Mouse (Mus musculus) hindbrain, embryonic 11.5 days (tissue): ENCODE measurements around the gene Sntg2. TPM values are rescaled to one million over a fixed set of nuclear protein-coding genes. Genes with fewer than 3 reads are reported as not detected.

Experiments
- ATAC-seq: fragments of 200-750 bp; cut with Nextera tagmentation; 2 replicates; pipeline ENCODE4 v1.8.0; 2017; ENCODE audit warnings: mild to moderate bottlenecking, moderate TSS enrichment, moderate library complexity; ENCODE audit not compliant: low FRiP score
- DNase-seq: peaks from one replicate; pipeline ENCODE4 v3.0.0-alpha.2; 2015; ENCODE audit warnings: low spot score
- H3K27ac ChIP-seq: fragments of 300-500 bp; sonication (generic); 2 replicates; pipeline ENCODE4 v1.5.1; 2014; ENCODE audit warnings: mild to moderate bottlenecking, low read depth, low read length
- H3K27me3 ChIP-seq: fragments of 300-500 bp; sonication (generic); 2 replicates; pipeline ENCODE4 v1.6.1; 2014; ENCODE audit warnings: mild to moderate bottlenecking, low read length, moderate library complexity, mixed read lengths; ENCODE audit not compliant: control insufficient read depth, insufficient read depth
- H3K36me3 ChIP-seq: fragments of 300-500 bp; sonication (generic); 2 replicates; pipeline ENCODE4 v1.6.1; 2014; ENCODE audit warnings: mild to moderate bottlenecking, low read length, moderate library complexity, mixed read lengths; ENCODE audit not compliant: control insufficient read depth, insufficient read depth
- H3K4me1 ChIP-seq: fragments of 300-500 bp; sonication (generic); replicated peaks from 2 replicates; pipeline ENCODE4 v1.6.1; 2014; ENCODE audit warnings: low read length, mixed read lengths; ENCODE audit not compliant: control insufficient read depth, insufficient read depth
- H3K4me2 ChIP-seq: fragments of 300-500 bp; sonication (generic); replicated peaks from 2 replicates; pipeline ENCODE4 v1.6.1; 2014; ENCODE audit warnings: mild to moderate bottlenecking, low read depth, low read length
- H3K4me3 ChIP-seq: fragments of 300-500 bp; sonication (generic); 2 replicates; pipeline ENCODE4 v1.5.1; 2014; ENCODE audit warnings: low read depth, low read length
- H3K9ac ChIP-seq: fragments of 300-500 bp; sonication (generic); 2 replicates; pipeline ENCODE4 v1.6.1; 2014; ENCODE audit warnings: low read depth, low read length
- H3K9me3 ChIP-seq: fragments of 300-500 bp; sonication (generic); 2 replicates; pipeline ENCODE4 v1.6.1; 2016; ENCODE audit warnings: low read length; ENCODE audit not compliant: control insufficient read depth
- WGBS: fragments of 180-500 bp; shearing (Covaris S2); extraction: QIAGEN DNeasy Blood & Tissue Kit; methylation state at CpG from one replicate; pipeline ENCODE4 v1.1.7; 2014; 5-methylcytosine and 5-hydroxymethylcytosine counted together
- polyA plus RNA-seq: library from polyadenylated mRNA; unstranded; fragments of >200 nt; fragmentation: Nextera tagmentation; extraction: Ambion mirVana; gene quantifications from 2 replicates; pipeline ENCODE4 v1.2.1, GENCODE M21; 2014

Sntg2 gene
- polyA plus RNA-seq, 1 experiment from 2014 or later = 1.0 TPM

DNA sequence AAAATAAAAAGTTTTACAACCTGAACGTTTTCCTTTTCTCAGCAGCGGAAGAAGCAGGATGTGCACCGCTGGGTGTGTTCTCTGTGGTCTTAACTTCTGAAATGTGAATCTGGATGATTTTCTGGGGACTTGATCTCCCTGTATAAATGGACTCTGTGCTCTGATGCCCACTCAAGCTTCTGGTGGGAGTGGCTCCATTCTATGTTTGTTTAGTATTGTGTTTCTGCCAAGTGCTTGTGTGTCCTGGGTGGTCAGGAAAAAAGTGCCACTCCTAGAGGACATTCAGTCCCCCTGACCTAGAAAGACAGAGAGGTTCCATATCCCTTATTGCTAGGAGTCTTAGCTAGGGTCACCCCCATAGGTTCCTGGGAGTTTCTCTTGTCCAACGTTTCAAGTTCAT lies 240.7 kb downstream of the Sntg2 start, which contains the start of gene Tpo:
TSS of gene Tpo (minus strand) at position 101 of the 400 bp plus-strand sequence.
- Histone ChIP-seq H3K27me3 (no peaks in the 10 kb centered on the region), H3K27ac (no peak within 1 kb of the TSS), H3K4me2 (no peak within 1 kb of the TSS), H3K4me1 (no peaks in the 10 kb centered on the region), H3K9me3 (no peaks in the 10 kb centered on the region), H3K4me3 (no peak within 1 kb of the TSS), H3K9ac (no peak within 1 kb of the TSS), H3K36me3 (no peaks in the 10 kb centered on the region)
- WGBS = 85% methylated on average over 4 of the region's 4 CpGs
- DNase-seq = no peak
- no peak for ATAC-seq

DNA sequence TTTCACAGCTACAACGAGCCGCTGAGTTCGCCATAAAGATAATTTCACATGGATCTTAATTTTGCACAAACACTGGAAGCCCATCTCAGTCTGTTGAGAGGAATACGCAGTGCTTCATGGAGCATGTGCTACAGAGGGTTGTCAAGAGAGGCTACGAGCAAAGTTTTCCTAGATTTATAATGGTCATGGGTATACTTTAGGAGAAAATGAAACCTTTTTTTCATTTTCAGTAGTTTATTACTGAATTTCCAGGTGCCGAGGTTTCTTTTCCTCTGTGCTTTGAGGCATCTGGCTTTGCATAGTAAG lies 243.8 kb downstream of the Sntg2 start:
- H3K27me3 ChIP-seq = no peaks in the 10 kb centered on the region
- H3K9ac ChIP-seq = no peak overlapping the region
- no peaks in the 10 kb centered on the region for H3K4me1 ChIP-seq
- H3K36me3 ChIP-seq = no peaks in the 10 kb centered on the region
- no peak for ATAC-seq
- no peaks in the 10 kb centered on the region for H3K9me3 ChIP-seq
- H3K4me2 ChIP-seq = no peak overlapping the region
- no peak overlapping the region for H3K4me3 ChIP-seq
- 84% methylated on average over 6 of the region's 6 CpGs for WGBS
- no peak for DNase-seq
- H3K27ac ChIP-seq = no peak overlapping the region

DNA sequence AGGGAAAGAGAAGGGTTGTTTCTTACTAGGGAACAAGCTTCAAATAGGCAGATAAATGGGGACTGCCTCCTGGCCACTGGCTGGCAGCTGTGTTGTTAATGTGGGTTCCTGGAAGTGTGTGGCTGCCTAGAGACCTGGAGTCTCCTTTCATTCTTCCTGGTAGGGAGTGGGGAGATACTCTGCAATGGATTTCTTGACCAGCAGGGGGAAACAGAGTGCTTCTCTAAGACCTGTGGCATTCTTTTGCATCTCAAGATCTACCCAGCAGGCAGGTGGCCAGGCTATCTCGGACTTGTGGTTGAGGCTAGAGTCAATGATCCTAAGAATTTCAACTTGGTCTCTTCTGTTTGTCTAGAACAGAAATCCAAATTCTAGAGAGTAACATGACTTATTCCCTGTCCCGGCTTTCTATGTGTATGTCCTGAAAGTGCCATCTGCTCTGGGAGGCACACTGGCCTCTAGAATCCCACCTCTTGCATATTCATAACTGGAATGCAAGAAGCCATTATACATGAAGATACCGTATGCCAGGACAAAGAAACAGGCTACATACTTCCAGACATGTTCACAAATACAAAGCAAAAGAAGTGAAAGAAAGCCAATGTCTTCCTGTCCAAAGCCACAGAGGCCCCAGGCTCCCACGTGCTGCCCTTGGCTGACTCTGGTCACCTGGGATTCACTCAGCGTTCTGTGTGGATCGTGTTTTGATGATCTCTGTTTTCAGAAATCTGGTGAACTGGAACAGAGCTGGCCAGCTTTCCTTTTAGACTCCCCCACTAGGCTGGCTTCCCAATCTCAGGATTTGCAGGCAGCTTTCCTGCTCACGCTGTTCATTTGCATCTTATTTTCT lies 244.4 kb downstream of the Sntg2 start:
- H3K4me1 ChIP-seq = no peaks in the 10 kb centered on the region
- no peak overlapping the region for H3K4me3 ChIP-seq
- no peak overlapping the region for H3K9ac ChIP-seq
- no peak overlapping the region for H3K27ac ChIP-seq
- peak; percentile 43; the same call in 1 of the 2 replicates for ATAC-seq
- no peaks in the 10 kb centered on the region for H3K27me3 ChIP-seq
- 61% methylated on average over 7 of the region's 7 CpGs for WGBS
- H3K4me2 ChIP-seq = no peak overlapping the region
- DNase-seq = peak; percentile 75
- H3K9me3 ChIP-seq = no peaks in the 10 kb centered on the region
- H3K36me3 ChIP-seq = no peaks in the 10 kb centered on the region

Other genes starting within 250 kb of the Sntg2 start
- not detected in 2 replicates for gene Tpo, start 240.8 kb downstream of the Sntg2 start, polyA plus RNA-seq
- 24.7 and 29.4 TPM in 2 replicates for gene Tmem18, start 211.1 kb upstream of the Sntg2 start, polyA plus RNA-seq